Mouse (Mus musculus): ENCODE results near the gene Tsr3.

DNA sequence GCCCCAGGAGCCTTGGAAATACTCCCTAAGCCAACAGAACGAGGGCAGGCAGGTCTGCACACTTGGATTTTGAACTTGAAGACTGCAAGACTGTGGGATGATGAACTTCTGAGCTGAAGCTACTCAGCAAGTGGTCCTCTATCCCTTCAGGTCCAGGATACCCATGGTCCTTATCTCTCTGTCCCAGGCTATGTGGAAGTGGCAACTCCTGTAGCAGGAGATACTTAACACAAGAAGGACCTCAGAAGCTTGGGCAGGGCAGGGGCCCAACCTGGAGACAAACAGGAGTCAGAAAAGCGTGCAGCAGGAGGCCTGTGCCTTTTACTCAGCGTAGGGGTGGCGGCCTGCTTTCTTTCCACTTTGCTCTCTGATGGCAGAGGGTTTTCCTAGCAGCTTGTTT is 14.3 kb upstream of the Tsr3 start:
- TF ChIP-seq CTCF (IDR thresholded peaks at IDR 0.05; ENCODE audit: extremely low read depth, insufficient read length, insufficient replicate concordance, low read depth, low read length) (no peak), POLR2A (IDR thresholded peaks at IDR 0.05; ENCODE audit: low read depth, low read length) (no peak)
